Mouse (Mus musculus) lung, postnatal 36 days (tissue): ENCODE results near the gene Timp2.

ENCODE experiments used
- DNase-seq: peaks from one replicate; pipeline ENCODE4 v3.0.0; 2022; ENCODE audit warnings: mixed read lengths

Timp2 gene

GRCm38 (mm10) chr11:118369251-118369650, 13.7 kb upstream of the Timp2 start:
- no peak for DNase-seq

GRCm38 (mm10) chr11:118368330-118368729, 12.8 kb upstream of the Timp2 start:
- DNase-seq: peak; percentile 72

GRCm38 (mm10) chr11:118366559-118366958, 11.0 kb upstream of the Timp2 start:
- no peak for DNase-seq

- DNase-seq: no peak
Observed at GRCm38 (mm10) chr11:118366108-118366507, 10.6 kb upstream of the Timp2 start.

GRCm38 (mm10) chr11:118365171-118365570, 9.6 kb upstream of the Timp2 start:
- peak; percentile 54 for DNase-seq

- DNase-seq: no peak
Observed at GRCm38 (mm10) chr11:118364021-118364420, 8.5 kb upstream of the Timp2 start.

GRCm38 (mm10) chr11:118362971-118363518, 7.5 kb upstream of the Timp2 start:
- peak; percentile 84 for DNase-seq

- DNase-seq: peak; percentile 51
Observed at GRCm38 (mm10) chr11:118362501-118362900, 7.0 kb upstream of the Timp2 start.

- DNase-seq: peak; percentile 78
Observed at GRCm38 (mm10) chr11:118360907-118361341, 5.4 kb upstream of the Timp2 start.

- peak; percentile 79 for DNase-seq
Observed at GRCm38 (mm10) chr11:118360491-118360890, 5.0 kb upstream of the Timp2 start.

- DNase-seq: peak; percentile 92
Observed at GRCm38 (mm10) chr11:118355205-118355604, 335 bp downstream of the Timp2 start.

GRCm38 (mm10) chr11:118354636-118355191, 826 bp downstream of the Timp2 start:
- DNase-seq: peak; percentile 51

GRCm38 (mm10) chr11:118349494-118349893, 6.0 kb downstream of the Timp2 start:
- DNase-seq: no peak

- DNase-seq: peak; percentile 90
Observed at GRCm38 (mm10) chr11:118348877-118349276, 6.7 kb downstream of the Timp2 start.

GRCm38 (mm10) chr11:118348419-118348818, 7.1 kb downstream of the Timp2 start:
- no peak for DNase-seq

GRCm38 (mm10) chr11:118347911-118348310, 7.6 kb downstream of the Timp2 start:
- DNase-seq: no peak

GRCm38 (mm10) chr11:118347391-118347790, 8.1 kb downstream of the Timp2 start:
- peak; percentile 48 for DNase-seq

- no peak for DNase-seq
Observed at GRCm38 (mm10) chr11:118346395-118347096, 9.0 kb downstream of the Timp2 start.

GRCm38 (mm10) chr11:118345693-118346092, 9.8 kb downstream of the Timp2 start:
- no peak for DNase-seq

GRCm38 (mm10) chr11:118343629-118344028, 11.9 kb downstream of the Timp2 start:
- no peak for DNase-seq

- DNase-seq: peak; percentile 40
Observed at GRCm38 (mm10) chr11:118342400-118342981, 13.0 kb downstream of the Timp2 start, which contains the start of gene Cep295nl. Gene Cep295nl, minus strand, starts transcription at chr11:118342500.

GRCm38 (mm10) chr11:118337491-118338168, 17.9 kb downstream of the Timp2 start:
- DNase-seq: no peak

- no peak for DNase-seq
Observed at GRCm38 (mm10) chr11:118333431-118333830, 22.1 kb downstream of the Timp2 start.
